Mouse (Mus musculus) ES-Bruce4 (cell line): ENCODE data around the gene Artn.

Experiments used
- CTCF ChIP-seq: IDR thresholded peaks from one replicate; pipeline ENCODE4 v1.8.1; 2011; ENCODE audit warnings: low read depth, low read length
- POLR2A ChIP-seq: IDR thresholded peaks from one replicate; pipeline ENCODE4 v1.8.1; 2011; ENCODE audit warnings: low read length; ENCODE audit not compliant: insufficient read depth

- no peak for TF ChIP-seq CTCF
- no peak for TF ChIP-seq POLR2A
Observed at GRCm38 (mm10) chr4:117929391-117929881, at the start of gene Artn.
